Mouse (Mus musculus): ENCODE measurements at regions not wholly inside any gene's neighbourhood (a gene's known extent, or its start where the extent isn't known, plus 50 kb on each side); places are given as distances from the start of the nearest gene placed in this dataset.
A peak's percentile ranks its signal among the peaks of the same experiment; 100 is the strongest.

- Histone ChIP-seq H3K9ac (ENCODE audit: low read depth, low read length) (no peak overlapping the region), H3K27ac (replicated peaks; ENCODE audit: insufficient read depth, low read depth, low read length) (no peak overlapping the region), H3K79me2 (ENCODE audit: control insufficient read depth, insufficient read depth, low read length) (no peaks in the 10 kb centered on the region), H3K36me3 (ENCODE audit: control insufficient read depth, insufficient read depth, low read length) (no peaks in the 10 kb centered on the region), H3K4me3 (ENCODE audit: insufficient read depth, low read depth, low read length) (no peak overlapping the region), H3K27me3 (ENCODE audit: control insufficient read depth, insufficient read depth, low read length) (no peaks in the 10 kb centered on the region), H3K4me1 (ENCODE audit: control insufficient read depth, insufficient read depth, low read length) (no peaks in the 10 kb centered on the region)
- TF ChIP-seq CTCF (IDR thresholded peaks at IDR 0.05; ENCODE audit: low read depth, low read length): no peak
- no peak for TF ChIP-seq POLR2A (IDR thresholded peaks at IDR 0.05; ENCODE audit: extremely low read depth, insufficient read depth, low read length)
- no peak for DNase-seq (ENCODE audit: extremely low read depth, low read depth, low spot score)
- WGBS: 79% methylated on average over 3 of the region's 3 CpGs
These were observed 294.9 kb downstream of the Foxa2 start for GRCm38 (mm10) chr2:147751831-147752230.

- no peak overlapping the region for H3K27ac ChIP-seq (replicated peaks; ENCODE audit: insufficient read depth, low read depth, low read length)
- no peak overlapping the region for H3K9ac ChIP-seq (ENCODE audit: low read depth, low read length)
- WGBS: 75% methylated on average over 4 of the region's 4 CpGs
- H3K79me2 ChIP-seq (ENCODE audit: control insufficient read depth, insufficient read depth, low read length): no peaks in the 10 kb centered on the region
- no peak for TF ChIP-seq POLR2A (IDR thresholded peaks at IDR 0.05; ENCODE audit: extremely low read depth, insufficient read depth, low read length)
- no peak for TF ChIP-seq CTCF (IDR thresholded peaks at IDR 0.05; ENCODE audit: low read depth, low read length)
- no peaks in the 10 kb centered on the region for H3K27me3 ChIP-seq (ENCODE audit: control insufficient read depth, insufficient read depth, low read length)
- H3K36me3 ChIP-seq (ENCODE audit: control insufficient read depth, insufficient read depth, low read length): no peaks in the 10 kb centered on the region
- no peak for DNase-seq (ENCODE audit: extremely low read depth, low read depth, low spot score)
- H3K4me3 ChIP-seq (ENCODE audit: insufficient read depth, low read depth, low read length): no peak overlapping the region
- no peaks in the 10 kb centered on the region for H3K4me1 ChIP-seq (ENCODE audit: control insufficient read depth, insufficient read depth, low read length)
These were observed 298.8 kb downstream of the Foxa2 start for GRCm38 (mm10) chr2:147748006-147748405.

GRCm38 (mm10) chr2:147743908-147744307, 302.9 kb downstream of the Foxa2 start:
- Histone ChIP-seq H3K79me2 (ENCODE audit: control insufficient read depth, insufficient read depth, low read length) (no peaks in the 10 kb centered on the region), H3K36me3 (ENCODE audit: control insufficient read depth, insufficient read depth, low read length) (no peaks in the 10 kb centered on the region), H3K4me1 (ENCODE audit: control insufficient read depth, insufficient read depth, low read length) (no peaks in the 10 kb centered on the region), H3K27ac (replicated peaks; ENCODE audit: insufficient read depth, low read depth, low read length) (no peak overlapping the region), H3K9ac (ENCODE audit: low read depth, low read length) (no peak overlapping the region), H3K4me3 (ENCODE audit: insufficient read depth, low read depth, low read length) (no peak overlapping the region), H3K27me3 (ENCODE audit: control insufficient read depth, insufficient read depth, low read length) (no peaks in the 10 kb centered on the region)
- TF ChIP-seq POLR2A (IDR thresholded peaks at IDR 0.05; ENCODE audit: extremely low read depth, insufficient read depth, low read length) (no peak), CTCF (IDR thresholded peaks at IDR 0.05; ENCODE audit: low read depth, low read length) (no peak)
- DNase-seq (ENCODE audit: extremely low read depth, low read depth, low spot score): no peak
- WGBS: 63% methylated on average over 2 of the region's 2 CpGs

GRCm38 (mm10) chr2:147738307-147738872, 308.4 kb downstream of the Foxa2 start:
- DNase-seq (ENCODE audit: extremely low read depth, low read depth, low spot score): peak; percentile 44
- no peak overlapping the region for H3K9ac ChIP-seq (ENCODE audit: low read depth, low read length)
- no peaks in the 10 kb centered on the region for H3K79me2 ChIP-seq (ENCODE audit: control insufficient read depth, insufficient read depth, low read length)
- no peak overlapping the region for H3K27ac ChIP-seq (replicated peaks; ENCODE audit: insufficient read depth, low read depth, low read length)
- TF ChIP-seq CTCF (IDR thresholded peaks at IDR 0.05; ENCODE audit: low read depth, low read length) (peak; percentile 37; the same call in 1 of the 2 replicates), POLR2A (IDR thresholded peaks at IDR 0.05; ENCODE audit: extremely low read depth, insufficient read depth, low read length) (no peak)
- no peaks in the 10 kb centered on the region for H3K36me3 ChIP-seq (ENCODE audit: control insufficient read depth, insufficient read depth, low read length)
- no peak overlapping the region for H3K4me3 ChIP-seq (ENCODE audit: insufficient read depth, low read depth, low read length)
- WGBS: 31% methylated on average over 10 of the region's 10 CpGs
- H3K27me3 ChIP-seq (ENCODE audit: control insufficient read depth, insufficient read depth, low read length): no peaks in the 10 kb centered on the region
- no peaks in the 10 kb centered on the region for H3K4me1 ChIP-seq (ENCODE audit: control insufficient read depth, insufficient read depth, low read length)

DNA sequence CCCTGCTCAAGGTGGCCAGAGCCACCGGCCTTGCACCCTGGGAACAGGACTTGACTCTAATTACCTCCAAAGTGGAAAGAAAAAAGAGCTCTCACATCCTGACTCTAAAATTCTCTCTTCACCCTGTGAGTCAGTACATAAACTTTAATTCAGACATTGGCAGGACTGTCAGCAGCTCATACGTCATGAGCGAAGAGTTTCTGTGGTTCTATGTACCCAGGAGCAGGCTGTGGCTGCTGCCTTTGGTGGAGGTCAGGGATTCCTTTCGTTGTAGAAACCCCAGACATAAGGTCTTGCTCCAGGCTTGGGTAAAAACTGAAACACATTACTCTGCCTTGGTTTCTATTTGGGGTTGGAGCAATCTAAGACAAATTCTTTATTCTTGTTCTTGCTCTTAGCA, 319.4 kb downstream of the Foxa2 start:
- no peak overlapping the region for H3K4me3 ChIP-seq (ENCODE audit: insufficient read depth, low read depth, low read length)
- H3K36me3 ChIP-seq (ENCODE audit: control insufficient read depth, insufficient read depth, low read length): no peaks in the 10 kb centered on the region
- H3K9ac ChIP-seq (ENCODE audit: low read depth, low read length): no peak overlapping the region
- 80% methylated on average over 4 of the region's 4 CpGs for WGBS
- no peak overlapping the region for H3K27ac ChIP-seq (replicated peaks; ENCODE audit: insufficient read depth, low read depth, low read length)
- H3K4me1 ChIP-seq (ENCODE audit: control insufficient read depth, insufficient read depth, low read length): peaks cover 3% of the 10 kb centered on the region; the same call in 1 of the 2 replicates
- TF ChIP-seq CTCF (IDR thresholded peaks at IDR 0.05; ENCODE audit: low read depth, low read length): no peak
- TF ChIP-seq POLR2A (IDR thresholded peaks at IDR 0.05; ENCODE audit: extremely low read depth, insufficient read depth, low read length): no peak
- H3K27me3 ChIP-seq (ENCODE audit: control insufficient read depth, insufficient read depth, low read length): peaks cover 2% of the 10 kb centered on the region; the same call in 1 of the 2 replicates
- H3K79me2 ChIP-seq (ENCODE audit: control insufficient read depth, insufficient read depth, low read length): no peaks in the 10 kb centered on the region
- no peak for DNase-seq (ENCODE audit: extremely low read depth, low read depth, low spot score)

- TF ChIP-seq CTCF (IDR thresholded peaks at IDR 0.05; ENCODE audit: low read depth, low read length): no peak
- no peak for TF ChIP-seq POLR2A (IDR thresholded peaks at IDR 0.05; ENCODE audit: extremely low read depth, insufficient read depth, low read length)
- Histone ChIP-seq H3K79me2 (ENCODE audit: control insufficient read depth, insufficient read depth, low read length) (no peaks in the 10 kb centered on the region), H3K4me3 (ENCODE audit: insufficient read depth, low read depth, low read length) (no peak overlapping the region), H3K27me3 (ENCODE audit: control insufficient read depth, insufficient read depth, low read length) (no peaks in the 10 kb centered on the region), H3K27ac (replicated peaks; ENCODE audit: insufficient read depth, low read depth, low read length) (no peak overlapping the region), H3K36me3 (ENCODE audit: control insufficient read depth, insufficient read depth, low read length) (no peaks in the 10 kb centered on the region), H3K9ac (ENCODE audit: low read depth, low read length) (no peak overlapping the region), H3K4me1 (ENCODE audit: control insufficient read depth, insufficient read depth, low read length) (peaks cover 3% of the 10 kb centered on the region; the same call in 1 of the 2 replicates)
- 83% methylated on average over 3 of the region's 3 CpGs for WGBS
- DNase-seq (ENCODE audit: extremely low read depth, low read depth, low spot score): no peak
These were observed 327.8 kb downstream of the Foxa2 start for GRCm38 (mm10) chr2:147718936-147719335.

Data from liver, adult 2 months (tissue).